Mouse (Mus musculus) heart, adult 18-20 months (tissue): ENCODE results near the gene Cdk8. TPM values are rescaled to one million over a fixed set of nuclear protein-coding genes. Genes with fewer than 3 reads are reported as not detected.

Source experiments
- DNase-seq, 2 experiments: peaks; one replicate each; pipeline ENCODE4 v3.0.0; 2021 to 2022; ENCODE audit warnings: mixed read lengths in 1 of 2
- total RNA-seq, 2 experiments: library from RNA; stranded (reverse); gene quantifications; 2 replicates each; pipeline ENCODE4 v1.2.3; 2021

Cdk8 gene
- total RNA-seq, 2 experiments from 2014 or later, result 17.4 to 19.4 TPM

DNA sequence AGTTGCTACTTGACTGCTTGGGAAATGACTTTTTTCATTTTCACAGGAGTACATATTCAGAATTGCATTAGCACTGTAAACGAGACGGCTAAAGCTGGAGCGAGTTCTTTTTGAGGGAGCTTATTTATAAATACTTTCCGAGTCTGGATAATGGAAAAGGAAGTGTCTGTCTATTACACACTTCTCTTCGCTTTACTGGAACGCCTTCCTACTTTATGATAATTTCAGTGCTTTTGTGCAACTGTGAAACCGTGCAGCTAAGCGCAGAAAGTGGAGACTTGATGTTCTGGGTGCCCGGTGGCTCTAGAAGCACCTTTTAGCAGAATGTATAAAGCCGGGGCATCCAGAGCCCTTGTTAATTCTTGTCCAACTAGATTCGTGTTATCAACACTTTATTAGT lies 1.8 kb downstream of the Cdk8 start:
- DNase-seq, result no peak

DNA sequence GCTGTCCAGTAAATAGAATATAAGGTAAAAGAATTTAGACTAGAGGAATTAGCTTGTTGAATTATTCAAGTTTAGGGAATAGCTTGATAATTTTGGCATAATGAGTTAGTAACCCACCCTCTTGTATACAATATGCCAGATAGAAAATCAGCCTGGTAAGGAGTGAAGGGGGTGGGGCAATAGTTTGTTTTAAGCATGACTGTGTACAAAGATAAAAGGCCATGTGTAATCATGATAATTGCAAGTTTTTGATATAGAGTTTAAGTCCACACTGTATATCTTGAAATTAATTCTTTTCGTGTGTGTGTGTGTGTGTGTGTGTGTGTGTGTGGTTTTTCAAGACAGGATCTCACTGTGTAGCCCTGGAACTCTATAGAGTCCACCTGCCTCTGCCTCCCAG lies 3.3 kb downstream of the Cdk8 start:
- DNase-seq, result no peak

DNA sequence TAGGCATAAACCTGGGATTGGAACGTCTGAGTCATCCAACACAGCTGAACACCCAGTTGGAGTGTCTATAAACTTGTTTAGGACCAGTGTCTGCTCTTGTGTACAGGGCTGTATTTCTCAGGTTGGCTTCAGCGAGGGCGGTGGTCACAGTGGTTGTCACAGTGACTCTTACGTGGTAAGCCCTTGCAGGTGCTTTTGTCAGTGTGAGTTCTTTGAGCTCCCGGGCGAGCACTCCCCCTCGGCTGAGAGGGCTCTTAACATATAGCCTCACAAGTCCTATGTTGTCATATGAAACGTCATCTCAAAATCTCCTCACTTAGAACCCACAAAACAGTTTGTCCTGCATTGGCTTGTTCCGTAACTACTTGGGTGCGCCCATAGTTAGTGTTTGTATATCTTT lies 7.2 kb downstream of the Cdk8 start:
- no peak for DNase-seq

DNA sequence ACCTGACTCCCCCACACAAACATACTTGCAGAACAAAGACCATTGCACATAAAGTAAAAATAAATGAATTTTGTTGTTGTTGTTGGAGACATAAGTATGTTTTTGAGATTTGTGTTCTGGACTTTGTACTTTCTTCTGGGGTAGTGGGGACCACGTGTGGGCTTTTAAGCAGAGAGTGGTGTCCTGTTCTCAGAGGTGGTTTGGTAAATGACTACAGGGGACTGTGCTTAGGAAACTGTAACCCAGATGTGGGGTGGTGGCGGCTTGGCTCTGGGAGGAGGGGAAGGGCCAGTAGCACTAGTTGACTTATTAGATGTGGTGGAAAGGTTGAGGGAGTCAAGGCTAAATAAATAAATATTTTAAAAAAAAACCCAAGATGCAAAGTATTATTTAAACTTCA lies 9.7 kb downstream of the Cdk8 start:
- DNase-seq, result no peak

DNA sequence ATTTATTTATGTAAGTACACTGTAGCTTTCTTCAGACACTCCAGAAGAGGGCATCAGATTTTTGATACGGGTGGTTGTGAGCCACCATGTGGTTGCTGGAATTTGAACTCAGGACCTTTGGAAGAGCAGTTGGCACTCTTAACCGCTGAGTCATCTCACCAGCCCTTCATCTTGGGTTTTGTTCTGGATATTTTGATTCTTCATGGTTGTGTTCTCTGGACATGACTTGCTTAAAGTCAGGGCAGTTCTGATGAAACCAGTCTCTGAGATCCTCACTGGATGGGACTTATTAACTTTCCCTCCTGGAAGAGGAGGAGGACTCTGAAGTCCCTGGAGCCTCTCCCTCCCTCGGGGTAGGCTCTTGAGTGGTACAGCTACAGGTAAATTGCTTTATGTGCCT lies 10.2 kb downstream of the Cdk8 start:
- DNase-seq, result no peak

DNA sequence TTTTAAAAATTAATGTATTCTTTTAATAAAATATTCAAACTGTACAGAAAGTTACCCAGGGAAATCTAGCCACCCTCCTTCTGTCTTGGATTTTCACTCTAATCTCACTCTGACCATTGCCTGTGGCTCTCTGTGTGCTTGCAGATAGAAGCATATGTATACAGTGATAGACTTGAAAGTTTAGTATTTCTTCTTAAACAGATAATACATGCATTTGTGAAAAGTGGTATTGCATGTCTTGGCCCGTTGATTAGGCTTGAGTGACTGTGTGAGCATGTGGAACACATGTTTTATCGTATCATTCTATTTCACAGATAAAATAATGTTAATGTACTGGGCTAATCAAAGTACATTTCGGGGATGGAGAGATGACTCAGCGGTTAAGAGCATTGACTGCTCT lies 14.2 kb downstream of the Cdk8 start:
- no peak for DNase-seq

DNA sequence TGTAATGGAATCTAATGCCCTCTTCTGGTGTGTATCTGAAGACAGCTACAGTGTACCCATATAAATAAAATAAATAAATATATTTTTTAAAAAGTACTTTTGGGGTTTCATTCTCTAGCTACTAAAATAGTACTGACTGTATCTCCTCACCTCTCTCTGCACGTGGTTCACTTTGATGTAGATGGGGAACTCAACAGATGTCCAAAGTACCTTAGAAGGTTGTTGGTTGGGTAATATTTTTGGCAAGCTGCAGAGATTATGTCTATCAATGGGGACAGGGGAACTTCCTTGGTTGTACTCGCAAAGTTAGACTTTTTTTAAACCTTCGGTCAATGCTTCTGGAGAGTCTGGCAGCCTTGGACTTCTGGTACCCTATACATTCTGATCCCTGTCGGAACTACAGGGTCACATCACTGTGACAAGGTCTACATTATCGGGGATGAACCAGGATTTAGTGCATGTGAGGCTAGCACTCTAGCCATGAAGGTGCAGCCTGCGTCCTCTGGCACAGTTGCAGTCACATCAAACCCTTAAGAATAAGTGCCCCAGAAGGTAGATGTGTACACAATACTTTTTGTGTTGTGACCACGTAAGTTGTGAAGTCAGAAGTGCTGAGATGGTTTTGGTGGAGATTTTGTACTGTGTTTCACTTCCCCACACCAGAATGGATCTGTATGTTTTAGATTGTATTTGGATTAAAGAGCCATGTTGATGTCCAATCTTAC lies 14.8 kb downstream of the Cdk8 start:
- no peak for DNase-seq

DNA sequence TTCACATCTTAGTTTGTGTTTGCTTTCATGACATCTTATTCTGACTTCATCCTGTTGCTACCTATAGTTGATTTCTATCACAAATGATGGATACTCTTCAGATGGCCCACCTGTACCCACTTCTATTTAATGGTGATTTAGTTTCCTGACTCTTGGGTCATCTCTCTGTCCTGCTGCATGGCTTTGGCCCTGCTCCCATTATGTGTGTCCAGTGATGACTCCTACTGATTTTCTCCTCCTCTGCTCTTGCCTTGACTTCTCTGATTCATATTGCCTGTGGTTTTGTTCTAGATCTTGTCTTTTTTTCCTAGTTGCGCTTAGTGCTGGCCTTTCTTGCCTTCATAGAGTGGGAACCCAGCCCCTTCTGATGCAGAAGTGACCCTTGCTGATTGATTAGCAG lies 15.4 kb downstream of the Cdk8 start:
- DNase-seq, result no peak

DNA sequence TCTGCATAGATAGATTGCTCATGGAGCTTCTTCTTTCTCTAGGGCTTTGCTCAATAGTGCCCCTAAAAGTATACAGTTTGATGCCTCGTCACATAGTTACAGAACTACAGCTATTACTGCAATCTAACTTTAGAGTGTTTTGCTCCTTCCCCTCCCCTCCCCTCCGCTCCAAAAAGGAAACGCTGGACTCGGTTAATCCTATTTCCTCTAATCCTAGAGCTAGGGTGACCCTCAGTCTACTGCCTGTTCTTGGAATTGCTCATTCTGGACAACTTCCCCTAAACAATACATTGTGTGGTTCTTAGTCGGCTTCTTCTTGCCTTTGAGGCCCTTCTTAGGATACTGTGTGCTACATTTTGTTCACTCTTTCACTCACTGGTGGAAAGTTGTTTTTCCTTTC lies 16.7 kb downstream of the Cdk8 start:
- no peak for DNase-seq

DNA sequence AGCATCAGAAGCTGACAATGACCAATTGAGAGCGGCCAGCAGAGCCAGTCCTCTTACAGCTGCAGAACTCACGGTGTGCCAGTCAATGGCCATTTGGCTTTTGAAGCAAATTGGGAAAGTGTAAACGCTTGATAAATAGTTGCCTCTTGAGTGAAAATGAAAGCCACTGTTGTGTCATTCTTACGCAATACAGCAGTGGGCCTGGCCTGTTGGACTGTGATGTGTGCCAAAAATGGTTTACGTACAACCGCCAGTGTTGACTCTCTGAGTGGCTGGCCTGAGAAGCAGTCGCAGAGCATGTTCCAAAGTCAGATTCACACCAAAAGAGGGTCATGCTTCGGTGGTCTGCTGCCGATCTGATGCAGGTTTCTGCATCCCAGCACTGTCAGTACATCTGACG lies 17.7 kb downstream of the Cdk8 start:
- peak; percentile 57 to 67 for DNase-seq

DNA sequence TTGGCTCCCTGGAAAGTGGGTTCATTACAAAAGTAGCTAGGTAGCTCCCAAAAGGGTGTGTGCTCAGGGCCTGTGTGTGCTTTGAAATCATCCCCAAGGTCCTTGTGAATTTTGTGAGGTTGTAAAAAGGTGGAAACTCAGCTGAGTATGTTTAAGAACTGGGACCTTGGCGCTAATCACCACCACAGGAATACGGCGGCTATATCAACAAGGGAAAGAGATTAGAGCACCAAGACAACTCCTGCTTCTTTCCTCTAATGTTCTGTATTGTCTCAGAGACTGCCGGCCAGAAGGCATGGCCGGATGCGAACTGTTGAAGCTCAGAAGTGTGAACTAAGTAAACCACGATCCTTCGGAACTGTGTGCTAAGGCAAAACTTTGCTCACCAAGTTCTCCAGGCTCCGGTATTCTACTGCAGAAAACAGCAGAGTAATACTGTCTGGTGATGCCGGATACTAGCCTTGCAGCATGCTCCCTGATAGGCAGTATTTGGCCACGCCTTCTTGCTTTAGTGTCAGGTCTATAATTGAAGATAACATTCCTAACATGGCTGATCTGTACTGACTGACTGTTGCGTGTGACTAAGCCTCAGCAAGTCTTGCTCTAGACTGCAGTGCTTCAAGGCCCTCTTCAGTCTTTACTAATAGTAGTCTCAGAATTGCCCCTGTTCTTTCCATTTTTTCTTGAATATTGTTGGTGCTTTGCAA lies 19.5 kb downstream of the Cdk8 start:
- DNase-seq, result no peak

DNA sequence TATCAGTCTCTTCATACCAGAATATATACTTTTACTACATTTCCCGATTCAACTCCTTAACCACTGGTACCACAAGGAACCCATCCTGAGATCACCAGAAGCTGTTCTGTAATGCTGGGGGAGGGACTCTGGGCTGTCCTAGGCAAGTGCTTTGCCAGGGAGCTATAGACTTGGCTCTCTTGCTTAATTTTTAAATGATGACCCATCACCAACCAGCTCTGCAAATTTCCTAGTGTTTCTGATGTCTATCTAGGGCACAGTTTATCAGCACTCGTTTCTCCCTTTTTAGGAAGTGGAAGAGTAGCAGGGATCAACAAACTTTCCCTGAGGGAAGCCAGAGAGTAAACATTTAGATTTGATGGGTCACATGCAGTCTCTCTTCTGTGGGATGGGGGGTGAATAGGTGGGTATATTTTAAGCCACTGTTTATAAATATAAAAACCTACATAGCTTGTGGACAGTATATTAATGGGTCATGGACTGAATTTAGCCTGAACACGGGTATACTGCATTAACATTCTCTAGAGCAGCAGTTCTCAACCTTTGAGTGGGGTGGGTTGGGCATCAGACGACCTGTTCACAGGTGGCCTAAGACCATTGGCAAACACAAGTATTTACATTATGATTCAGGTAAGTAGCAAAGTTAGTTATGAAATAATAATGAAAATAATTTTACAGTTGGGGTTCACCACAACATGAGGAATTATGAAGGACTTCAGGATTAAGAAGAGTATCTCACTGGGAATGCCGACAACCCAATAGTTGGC lies 20.8 kb downstream of the Cdk8 start:
- DNase-seq, result no peak

DNA sequence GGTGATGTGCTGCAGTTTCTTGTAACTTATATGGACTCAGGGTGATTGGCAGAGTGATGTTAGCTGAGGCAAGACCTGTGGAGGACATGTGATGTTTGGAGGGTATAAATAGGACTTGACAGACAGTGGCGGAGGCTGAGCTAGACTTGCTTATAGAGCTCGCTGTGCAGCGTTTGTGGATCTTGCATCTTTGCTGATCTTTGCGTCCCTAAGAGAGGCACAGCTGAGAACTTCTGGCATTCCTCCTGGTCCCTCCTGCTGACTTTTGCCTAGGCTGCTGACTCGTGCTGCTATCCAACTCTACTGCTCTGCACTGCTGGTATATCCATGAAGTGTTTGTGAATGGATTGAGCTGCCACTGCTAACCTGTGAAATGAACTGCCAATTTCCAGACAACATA lies 22.6 kb downstream of the Cdk8 start:
- peak in 1 of 2 experiments; percentile 25 for DNase-seq

DNA sequence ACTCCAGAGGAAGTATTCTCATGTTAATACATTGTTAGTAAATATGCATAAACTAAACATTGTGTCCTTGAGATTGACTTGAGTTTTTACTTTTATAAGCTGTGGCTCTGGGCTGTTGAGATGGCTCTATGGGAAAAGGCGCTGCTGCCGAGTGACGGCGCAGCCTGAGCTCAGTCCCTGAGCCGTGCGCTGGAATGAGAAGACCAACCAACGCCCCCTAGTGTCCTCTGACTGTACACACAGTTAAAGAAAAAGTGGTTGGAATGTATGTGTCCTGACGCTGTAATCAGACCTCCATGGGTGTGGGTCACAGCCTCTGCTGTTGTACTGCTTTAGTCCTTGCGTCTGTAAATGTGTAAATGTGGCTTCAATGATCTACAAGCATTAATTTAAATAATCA lies 29.0 kb downstream of the Cdk8 start:
- DNase-seq, result no peak

DNA sequence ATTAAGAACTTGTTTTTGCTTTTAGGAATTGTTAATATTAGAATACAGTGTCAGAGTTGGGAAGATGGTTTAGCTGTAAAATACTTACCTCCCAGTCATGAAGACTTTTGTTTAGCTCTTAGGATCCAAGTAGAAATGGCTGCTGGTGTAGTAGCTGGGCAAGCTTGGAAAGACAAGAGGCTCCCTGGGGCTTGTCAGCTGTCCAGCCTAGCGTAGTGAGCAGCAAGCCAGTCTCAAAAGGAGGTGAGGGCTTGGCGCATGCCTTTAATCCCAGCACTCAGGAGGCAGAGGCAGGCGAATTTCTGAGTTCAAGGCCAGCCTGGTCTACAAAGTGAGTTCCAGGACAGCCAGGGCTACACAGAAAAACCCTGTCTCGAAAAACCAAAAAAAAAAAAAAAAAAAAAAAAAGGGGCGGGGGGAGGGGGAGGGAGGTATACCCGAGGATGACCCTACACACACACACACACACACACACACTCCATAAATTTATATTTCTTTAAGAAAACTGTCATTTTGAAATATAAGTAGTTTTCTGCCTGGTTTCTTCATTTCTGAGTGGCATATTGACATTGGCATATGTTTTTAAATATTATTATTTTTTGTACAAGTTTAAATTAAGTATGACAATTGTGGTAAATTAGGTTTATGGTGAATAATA lies 35.0 kb downstream of the Cdk8 start:
- DNase-seq, result no peak

DNA sequence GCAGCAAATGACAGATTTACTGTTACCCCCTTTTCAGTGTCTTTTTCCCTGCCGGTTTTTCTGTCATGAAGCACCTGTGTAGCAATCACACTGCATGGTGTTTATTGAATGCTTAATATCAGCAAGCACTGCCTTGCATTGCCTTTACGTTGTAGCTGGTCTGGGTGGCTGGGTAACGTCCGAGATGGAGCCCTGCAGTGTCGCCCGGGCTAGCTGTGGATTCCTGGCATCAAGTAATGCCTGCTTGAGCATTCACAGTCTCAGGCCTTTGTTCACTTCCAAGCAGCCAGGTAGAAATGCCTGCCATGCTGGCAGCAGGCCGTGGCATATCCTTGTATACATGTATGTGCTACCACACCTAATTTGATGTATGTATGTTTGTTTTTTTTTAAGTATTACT lies 36.7 kb downstream of the Cdk8 start:
- no peak for DNase-seq

DNA sequence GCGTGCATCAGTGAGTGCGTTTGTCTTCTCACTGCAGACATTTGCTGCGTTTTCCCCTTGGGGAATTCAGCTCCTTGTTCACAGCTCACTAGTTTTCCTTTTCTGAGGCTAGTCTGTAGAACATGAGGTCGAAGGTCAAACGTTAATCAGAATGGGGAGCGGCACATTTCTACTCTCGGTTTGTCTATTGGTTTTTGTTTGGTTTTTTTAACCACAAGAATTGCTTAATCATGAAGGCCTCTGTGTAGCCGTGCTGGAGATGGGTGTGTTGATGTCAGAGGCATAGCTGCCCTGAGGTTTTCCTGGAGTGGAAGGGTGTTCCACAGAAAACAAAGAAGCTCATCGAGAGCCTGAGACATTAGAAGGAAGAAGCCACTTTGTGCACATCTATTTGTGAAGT lies 39.6 kb downstream of the Cdk8 start:
- no peak for DNase-seq

DNA sequence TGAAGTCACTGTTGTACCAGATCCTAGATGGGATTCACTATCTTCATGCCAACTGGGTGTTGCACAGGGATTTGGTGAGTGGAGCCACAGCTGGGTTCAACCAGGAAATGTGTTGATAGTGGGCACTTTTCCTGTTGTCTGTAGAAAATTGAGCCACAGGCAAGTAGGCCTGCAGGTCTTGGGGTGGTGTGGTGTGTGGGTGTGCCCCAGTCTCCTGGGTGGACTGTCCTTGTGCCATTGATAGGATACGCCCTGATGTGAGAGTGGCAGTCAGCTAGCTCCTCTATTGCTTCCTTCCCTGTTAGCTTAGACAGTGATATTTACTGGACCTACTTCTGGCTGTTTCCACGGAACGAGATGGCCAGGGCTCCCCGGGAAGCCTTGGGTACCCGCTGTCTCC lies 40.6 kb downstream of the Cdk8 start:
- DNase-seq, result no peak

DNA sequence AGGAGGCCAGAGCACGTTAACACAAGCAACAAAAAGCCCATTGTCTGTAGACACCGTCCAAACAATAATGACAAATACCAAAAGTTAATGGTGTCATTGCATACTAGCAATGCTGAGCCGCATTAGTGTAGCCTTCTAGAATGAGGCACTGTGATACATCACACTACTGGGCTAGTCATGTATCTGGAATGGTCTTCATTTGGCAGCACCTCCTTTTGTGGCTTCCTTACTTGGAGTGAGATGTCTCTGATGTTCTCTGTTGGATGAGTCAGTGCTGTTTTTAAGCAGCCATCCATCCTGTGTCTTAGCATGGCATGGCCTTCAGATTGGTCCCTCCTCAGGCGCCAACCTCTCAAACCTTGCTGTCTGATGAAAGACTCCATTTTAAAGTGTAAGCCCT lies 42.1 kb downstream of the Cdk8 start:
- DNase-seq, result peak in 1 of 2 experiments; percentile 14

DNA sequence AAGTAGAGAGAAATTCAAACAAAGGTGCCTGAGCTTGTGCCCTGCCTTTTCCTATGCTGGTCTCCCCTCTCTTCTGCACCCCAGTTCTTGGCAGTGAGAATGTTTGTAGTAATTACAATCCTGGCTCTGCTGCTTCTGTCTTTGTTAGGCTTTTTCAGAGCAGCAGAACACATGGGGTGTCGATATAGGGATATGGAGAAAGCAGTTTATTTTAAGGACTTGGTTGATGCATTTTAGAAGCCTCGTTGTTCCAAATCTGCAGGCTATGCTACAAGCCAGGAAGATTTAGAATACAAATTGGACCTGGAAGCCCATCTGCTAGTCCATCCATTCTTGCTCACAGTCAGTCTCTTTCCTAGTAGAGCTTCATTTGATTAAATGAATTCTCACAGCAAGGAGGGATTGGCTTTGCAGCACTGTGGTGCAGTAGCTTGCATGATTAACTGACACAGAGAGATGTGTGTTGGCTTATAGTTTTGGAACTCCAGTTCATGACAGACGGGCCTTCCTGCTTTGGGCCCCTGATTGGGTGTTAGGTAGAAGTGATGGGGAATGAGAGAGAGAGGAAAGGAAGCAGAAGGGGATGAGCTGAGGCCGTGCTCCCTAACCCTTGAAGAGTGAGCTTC lies 43.5 kb downstream of the Cdk8 start:
- DNase-seq, result no peak

DNA sequence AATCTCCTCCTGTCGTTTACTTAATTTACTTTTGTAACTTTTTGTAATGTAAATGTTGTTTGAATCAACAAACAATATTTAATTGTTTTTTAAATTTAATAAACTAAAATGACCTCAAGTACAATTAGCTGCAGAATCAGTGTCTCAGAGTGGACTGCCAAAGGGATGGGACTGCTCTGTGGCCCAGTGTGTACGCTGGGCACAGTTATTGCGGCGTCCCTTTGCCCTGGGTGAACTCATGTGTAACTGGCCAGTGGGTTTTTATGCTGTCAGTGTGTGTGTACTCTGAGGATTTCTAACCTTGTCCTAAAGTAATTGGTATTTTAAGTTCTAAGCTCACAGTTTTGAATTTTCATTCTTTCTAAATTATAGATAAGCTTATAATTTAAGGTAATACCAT lies 46.5 kb downstream of the Cdk8 start:
- no peak for DNase-seq

DNA sequence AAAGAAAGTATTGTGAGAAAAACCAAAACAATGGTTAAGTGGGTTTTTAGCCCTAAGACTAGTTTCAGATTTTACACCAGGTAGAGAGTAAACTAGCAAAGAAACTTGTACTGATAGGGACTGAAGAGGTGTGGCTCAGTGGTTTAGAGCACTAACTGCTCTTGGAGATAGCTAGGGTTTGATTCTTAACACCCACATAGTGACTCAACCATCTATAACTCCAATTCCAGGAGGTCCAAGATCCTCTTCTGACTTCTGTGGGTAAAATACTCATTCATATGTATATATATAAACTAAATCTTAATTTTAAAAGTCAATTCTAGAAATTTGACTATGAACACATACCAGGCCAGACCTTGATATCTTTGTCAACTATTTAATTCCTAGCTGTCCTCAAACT lies 49.0 kb downstream of the Cdk8 start:
- DNase-seq, result no peak
